Mouse (Mus musculus) kidney, adult 10 weeks (tissue): ENCODE measurements around the gene Msrb3. TPM values are rescaled to one million over a fixed set of nuclear protein-coding genes. Genes with fewer than 3 reads are reported as not detected.

Experiments
- polyA plus RNA-seq: library from polyadenylated mRNA; stranded (reverse); fragments of 350-450 nt; fragmentation: Illumina TruSeq; extraction: RNeasy Lipid Tissue Mini Kit (QIAGEN cat#74804); gene quantifications from one replicate; pipeline ENCODE4 v1.2.3, GENCODE M21; 2014; ENCODE audit warnings: low read depth, low replicate concordance

Gene Msrb3
- polyA plus RNA-seq = 14.4 TPM

DNA sequence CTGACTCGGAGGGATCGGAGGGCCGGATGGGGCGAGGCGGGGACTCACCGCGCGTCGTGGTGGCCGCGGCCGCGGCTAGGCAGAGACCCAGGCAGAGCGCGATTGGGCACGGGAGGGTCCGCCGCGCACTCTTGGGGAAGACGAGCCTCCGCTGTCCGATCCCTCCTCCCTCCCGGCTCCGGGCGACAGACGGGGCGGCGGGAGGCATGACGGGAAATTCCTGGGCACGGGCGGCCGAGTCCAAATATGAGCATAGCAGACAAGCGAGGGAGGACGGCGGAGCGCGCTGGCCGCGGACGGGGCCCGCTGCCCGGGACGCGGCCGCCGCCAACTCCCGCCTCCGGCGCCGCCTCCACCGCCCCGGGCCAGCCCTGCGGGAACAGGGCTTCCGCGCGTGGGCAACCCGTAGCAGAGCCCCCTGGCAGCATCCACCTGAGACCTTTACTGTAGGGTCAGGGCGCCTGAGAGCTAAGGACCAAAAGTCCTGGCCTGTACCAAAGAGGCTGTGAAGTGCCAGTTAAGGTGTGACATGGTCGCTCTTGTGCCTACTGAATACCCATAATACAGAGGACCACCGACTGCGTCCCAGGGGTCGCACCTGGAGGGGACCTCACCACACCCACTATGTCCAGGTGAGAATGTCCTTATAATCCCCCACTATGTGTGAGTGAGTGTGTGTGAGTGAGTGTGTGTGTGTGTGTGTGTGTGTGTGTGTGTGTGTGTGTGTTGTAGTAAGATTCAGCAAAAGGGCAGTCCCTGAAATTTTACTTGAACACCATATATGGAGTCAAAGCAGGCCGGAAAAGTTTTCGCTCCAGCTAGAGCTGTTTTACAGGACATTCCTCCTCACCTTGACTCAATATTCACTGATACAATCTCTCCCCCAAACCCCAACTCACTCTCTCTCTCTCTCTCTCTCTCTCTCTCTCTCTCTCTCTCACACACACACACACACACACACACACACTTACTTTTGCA is at the start of gene Msrb3:
Msrb3 (minus strand) TSS at position 317 of the 978 bp plus-strand sequence.

Other genes with a start within 250 kb of the Msrb3 start
- gene Lemd3, start 80.2 kb upstream of the Msrb3 start, polyA plus RNA-seq = 14.8 TPM
- gene Wif1, start 134.9 kb upstream of the Msrb3 start, polyA plus RNA-seq = 3.8 TPM